Mouse (Mus musculus) liver, embryonic 14.5 days (tissue): ENCODE results near the gene Lzts3.

Experiments
- CTCF ChIP-seq: IDR thresholded peaks from 2 replicates; pipeline ENCODE4 v1.5.1; 2016; ENCODE audit warnings: antibody characterized with exemption, low read depth, control low read depth
- EP300 ChIP-seq: IDR thresholded peaks from 2 replicates; pipeline ENCODE4 v1.6.1; 2016; ENCODE audit warnings: antibody characterized with exemption, low read depth

GRCm38 (mm10) chr2:130645198-130645597 lies 2.6 kb upstream of the Lzts3 start:
- TF ChIP-seq EP300 (no peak), CTCF (no peak)
